Mouse (Mus musculus): ENCODE measurements around the gene Scarb1.

Gene Scarb1

DNA sequence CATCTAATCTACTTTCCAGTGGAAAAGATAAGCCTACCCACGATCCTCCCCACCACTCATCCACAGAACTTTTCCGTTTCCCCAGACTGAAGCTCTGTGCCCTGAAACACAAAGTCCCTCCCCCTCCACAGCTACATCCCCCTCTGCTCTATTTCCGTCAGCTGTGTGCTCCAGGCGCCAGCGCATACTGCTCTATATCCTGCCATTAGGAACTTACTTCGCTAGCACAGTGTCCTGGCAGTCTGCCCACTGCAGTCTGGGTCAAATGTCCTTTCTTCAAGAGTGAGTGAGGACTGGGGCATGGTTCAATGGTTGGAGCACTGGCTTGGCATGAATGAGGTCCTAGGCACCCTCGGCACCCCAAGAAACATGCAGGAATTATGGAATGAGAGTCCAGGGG lies 23.0 kb upstream of the Scarb1 start:
- no peak for DNase-seq

DNA sequence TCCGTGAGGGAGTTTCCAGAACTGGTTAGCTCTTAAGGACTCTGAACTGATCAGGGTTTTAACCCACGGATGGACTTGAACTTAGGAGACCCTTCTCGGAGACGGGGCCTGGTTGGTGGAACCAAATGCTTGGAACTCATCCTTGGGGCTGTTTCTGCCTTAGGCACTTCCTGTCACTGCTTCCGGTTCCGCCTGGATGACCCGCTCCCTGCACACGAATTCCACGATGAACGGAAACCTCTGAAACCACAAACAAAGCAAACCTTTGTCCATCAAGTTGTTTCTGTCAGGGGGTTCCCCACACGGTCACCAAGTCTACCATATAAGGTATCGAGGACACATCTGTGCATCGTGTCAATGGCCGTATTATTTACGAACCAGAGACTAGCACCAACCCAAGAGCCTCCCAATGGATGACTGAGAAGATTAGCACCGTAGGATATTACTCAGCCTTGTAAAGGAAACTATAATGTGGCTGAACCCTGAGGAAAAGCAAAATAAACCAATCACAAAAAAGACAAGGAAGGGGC lies 20.2 kb upstream of the Scarb1 start:
- DNase-seq: no peak

DNA sequence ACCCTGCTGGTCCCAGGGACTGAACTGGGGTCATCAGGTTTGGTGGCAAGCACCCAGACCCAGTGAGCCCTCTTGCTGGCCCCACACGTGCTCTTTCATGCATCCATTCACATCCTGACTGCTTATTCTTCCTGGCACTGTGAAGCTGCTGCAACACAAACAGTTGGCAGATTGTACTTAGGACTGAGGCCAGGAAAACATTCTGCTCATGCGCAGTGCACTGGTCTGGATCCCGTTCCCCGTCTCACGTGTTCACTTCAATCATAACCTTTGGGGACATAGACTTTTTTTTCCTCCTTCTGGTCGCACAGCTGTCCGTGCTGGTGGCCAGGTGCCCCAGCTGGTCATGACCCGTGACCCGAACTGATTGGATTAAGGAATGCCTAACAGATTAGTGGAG lies 19.7 kb upstream of the Scarb1 start:
- no peak for DNase-seq

DNA sequence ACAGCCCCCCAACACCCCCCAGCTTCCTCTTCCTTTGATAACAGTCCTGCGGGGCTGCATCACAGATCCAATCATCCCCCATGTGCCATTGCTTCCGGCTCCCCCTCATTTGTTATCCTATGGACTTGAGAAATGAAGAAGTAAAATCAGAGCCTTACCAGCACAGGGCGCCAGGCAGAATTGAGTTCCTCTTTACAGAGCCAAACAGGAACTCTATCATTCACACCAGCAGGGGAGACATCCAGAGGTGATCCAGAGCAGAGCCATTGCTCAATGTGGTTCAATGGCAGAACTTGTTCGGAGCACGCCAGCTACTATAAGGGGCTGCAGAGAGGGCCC lies 17.3 kb upstream of the Scarb1 start:
- no peak for DNase-seq

DNA sequence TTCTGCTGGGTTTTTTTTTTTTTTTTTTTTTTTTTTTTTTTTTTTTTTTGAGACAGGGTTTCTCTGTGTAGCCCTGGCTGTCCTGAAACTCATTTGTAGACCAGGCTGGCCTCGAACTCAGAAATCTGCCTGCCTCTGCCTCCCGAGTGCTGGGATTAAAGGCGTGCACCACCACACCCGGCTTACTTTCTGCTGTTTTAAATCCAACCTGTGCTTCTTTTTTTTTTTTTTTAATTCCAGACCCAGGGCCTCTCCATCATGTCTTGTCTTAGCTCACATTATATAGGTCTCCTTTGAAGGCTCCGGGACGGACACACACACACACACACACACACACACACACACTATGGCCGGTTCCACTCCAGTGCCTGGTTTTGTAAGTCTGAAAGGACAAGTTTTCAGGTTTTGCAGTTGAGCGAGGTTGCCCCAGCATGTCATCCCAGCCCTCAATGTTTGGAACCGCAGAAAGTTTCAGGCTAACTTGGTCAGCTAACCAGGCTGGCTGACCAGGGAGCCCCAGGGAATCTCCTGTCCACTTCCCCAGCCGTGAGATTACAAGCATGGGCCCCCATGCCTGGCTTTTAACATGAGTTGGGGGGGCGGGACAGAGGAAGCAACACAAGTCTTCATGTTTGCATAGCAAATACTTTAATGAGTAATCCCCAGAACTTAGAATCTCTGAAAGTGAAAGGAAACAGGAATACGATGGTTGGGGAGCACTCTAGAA lies 16.8 kb upstream of the Scarb1 start:
- DNase-seq: no peak

DNA sequence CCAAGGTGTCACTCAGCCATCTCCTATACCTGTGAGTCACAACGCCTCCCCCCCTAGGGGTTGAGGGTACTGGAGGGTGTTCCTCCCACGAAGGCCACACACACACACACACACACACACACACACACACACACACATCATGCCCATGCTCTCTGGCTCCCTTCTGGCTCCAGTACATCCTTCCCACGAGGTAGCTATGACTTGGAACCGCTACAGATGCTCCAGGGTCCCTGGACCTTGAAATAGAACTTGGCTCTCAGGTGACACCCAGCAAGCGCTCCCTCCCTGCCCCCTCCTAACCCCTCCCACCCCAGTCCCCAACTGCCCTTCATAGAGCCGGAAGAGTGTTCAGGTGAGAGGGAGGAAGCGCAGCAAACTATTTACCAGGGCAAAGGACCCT lies 14.8 kb upstream of the Scarb1 start:
- DNase-seq: no peak

DNA sequence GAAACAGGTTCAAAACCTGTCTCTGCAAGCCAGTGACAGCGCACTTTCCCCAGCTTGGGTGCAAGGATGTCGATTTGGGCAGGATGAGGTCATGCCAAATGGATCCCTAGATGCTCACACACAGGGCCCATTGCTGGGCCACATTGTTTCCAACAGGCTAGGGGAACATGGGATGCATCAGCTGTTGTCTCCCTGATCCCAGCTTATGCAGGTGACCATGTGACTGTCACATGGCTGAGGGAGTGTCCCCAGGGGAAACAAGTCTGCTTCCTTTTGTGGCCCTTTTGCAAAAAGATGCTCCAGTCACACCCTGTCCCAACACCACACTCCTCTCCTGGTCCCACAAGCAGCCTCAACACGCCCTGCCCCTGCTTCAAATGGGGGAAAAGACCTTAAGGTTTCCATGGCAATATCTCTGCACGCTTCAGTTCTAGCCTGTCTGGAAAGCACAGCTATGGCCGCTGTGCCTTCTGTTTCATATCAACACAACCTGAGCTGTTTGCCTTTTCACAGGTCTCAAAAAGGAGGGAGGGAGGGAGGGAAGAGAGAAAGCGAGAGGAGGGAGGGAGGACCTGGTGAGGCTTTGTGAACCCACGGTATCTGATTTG lies 14.1 kb upstream of the Scarb1 start:
- DNase-seq: no peak

DNA sequence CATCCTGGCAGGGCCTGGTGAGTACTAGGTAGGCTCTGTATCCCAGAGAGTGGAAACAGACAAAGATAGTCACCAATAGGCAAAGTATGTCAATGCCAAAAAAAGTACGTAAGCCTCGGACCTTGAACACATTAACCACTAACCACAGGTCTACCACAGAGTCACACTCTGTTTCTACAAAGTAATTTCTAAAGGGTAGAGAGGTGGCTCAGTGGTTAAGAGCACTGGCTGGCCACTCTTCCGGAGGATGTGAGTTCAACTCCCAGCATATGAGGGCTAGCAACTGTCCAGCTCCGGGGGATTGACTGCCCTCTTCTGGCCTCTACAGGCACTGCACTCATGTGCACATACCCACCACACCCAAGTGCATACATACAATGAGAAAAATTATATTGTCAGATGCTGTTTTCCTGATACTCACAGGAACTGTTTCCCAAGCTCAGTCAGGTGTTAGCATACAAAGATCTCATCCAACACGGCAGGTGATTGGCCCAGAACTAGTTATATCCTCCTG lies 11.9 kb upstream of the Scarb1 start:
- DNase-seq: no peak

DNA sequence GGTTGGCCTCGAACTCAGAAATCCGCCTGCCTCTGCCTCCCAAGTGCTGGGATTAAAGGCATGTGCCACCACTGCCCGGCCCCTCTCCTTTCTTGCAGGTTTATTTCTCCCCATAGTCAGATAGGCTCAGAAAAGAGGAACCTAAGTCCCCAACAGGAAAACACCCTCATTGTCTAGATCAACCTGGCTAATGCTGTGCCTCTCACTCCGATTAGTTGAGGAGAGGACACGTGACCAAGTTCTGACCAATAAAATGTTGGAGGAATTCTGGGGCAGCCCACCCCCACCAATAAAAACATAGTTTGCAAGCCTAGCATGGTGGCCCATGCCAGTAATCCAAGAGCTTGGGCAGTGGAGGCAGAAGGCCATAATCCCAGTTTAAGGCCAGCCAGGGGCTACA lies 11.0 kb upstream of the Scarb1 start:
- DNase-seq: no peak

DNA sequence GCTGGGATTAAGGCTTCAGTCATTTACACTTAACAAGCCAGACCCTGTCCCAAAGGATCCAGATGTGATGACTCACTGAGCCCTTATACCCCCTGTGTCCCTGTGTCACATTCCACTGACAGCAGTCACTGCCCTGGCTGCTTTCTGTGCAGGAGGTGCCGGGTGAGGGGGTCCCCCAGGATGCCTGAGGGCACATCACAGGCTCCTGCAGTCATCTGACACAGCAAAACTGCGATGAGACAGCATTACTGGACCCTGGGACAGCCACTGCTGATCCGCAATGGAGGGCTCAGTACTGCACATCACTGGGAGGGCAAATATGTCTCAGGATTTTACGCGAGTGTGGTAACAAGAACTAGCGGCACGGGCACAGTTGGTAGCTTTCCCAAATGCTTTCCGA lies 10.2 kb upstream of the Scarb1 start:
- DNase-seq: no peak

DNA sequence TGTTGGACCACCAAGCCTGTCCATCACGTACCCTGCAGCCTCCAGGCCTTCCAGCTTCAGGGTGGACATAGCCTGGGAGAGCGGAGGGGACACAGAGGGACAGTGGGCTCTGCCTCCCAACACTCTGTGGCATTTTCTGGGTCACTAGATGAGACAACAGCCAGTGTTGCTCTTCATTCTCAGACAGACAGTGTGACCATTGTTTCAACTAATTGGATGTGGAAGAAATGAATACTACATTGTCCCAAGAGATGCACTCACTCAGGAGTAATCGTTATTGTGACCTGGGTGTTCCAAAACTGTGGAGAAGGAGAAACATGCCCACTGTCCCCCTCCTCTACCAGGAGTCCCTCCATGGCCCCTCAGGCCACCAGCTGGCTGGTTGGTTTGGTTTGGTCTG lies 8.5 kb upstream of the Scarb1 start:
- DNase-seq: no peak

DNA sequence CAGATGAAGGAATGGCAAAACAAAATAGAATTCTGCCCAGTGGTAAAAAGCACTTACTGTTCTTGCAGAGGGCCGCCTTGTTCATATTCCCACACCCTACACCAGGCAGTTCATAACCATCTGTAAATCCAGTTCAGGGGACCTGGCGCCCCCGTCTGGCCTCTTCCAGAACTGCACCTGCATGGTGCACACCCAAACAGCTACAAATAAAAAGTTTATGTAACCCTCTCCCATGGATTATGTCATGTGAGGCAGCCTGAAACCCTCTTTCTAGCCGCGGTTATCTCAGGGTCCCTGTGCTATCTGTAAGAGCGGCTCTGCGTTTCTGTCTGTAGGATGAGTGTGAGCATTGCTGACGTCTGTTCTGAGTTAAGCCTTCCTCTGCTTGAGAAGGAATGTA lies 7.6 kb upstream of the Scarb1 start:
- no peak for DNase-seq

DNA sequence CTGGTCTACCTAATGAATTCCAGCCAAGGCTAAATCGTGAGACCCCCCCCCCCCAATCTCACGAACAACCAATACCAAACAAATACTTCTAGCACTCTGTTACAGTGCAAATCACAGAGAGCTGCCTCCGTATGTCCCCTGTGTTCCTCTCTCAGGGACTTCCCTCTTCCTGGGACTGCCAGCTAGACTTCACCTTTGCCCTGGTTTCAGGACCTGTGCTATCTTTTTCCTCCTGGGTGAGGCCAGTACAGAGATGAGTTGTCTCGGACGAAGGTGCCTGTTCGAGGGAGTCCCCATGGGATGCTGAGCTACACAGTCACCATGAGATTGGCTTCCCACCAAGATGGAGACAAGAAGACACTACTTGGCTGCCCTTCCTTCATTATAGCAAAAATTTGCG lies 7.2 kb upstream of the Scarb1 start:
- DNase-seq: no peak

DNA sequence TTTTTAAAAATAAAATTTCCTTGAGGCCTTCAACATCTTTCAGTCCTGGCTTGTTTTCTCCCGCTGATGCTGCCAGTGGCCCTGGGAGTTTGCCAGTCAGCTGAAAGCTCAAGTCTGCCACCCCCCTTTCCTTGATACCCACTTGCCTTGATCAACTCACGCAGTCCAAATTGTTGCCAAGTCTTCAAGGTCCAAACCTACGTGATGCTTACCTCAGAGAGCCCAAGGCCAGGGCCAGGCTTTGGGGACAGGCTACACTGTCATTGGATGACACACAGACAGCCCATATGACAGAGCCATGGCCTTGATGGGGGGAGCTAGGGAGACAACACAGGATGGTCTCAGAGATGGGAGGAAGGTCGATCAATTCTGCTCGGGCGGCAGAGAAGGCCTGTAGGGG lies 3.4 kb upstream of the Scarb1 start:
- DNase-seq: no peak

DNA sequence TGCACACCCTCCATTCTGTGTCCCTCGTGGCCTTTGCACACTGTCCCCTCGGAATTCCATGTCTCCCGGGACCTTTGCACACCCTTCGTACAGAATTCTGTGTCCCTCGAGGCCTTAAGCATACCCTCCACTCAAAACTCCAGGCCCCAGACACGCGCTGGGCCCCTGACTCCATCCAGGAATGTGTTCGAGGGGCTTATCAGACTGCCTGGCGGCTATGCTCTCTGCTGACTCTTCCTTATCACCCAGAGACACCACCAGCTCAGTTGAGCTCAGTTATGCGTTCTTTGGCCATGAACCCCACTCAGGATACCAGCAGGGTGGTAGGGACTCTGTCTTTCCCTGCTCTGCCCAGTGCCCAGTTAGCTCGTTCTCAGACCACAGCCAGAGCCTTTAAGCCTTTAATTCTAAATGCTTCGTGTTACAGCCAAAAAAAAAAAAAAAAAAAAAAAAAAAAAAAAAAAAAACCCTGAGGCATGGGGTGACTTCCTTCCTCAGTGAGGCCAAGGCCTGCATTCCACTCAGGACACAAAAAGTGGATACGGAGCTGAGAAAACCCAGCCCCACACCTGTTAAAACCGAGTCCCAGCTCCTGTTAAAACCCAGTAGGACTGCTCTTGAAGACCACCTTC lies 681 bp upstream of the Scarb1 start:
- DNase-seq: no peak

DNA sequence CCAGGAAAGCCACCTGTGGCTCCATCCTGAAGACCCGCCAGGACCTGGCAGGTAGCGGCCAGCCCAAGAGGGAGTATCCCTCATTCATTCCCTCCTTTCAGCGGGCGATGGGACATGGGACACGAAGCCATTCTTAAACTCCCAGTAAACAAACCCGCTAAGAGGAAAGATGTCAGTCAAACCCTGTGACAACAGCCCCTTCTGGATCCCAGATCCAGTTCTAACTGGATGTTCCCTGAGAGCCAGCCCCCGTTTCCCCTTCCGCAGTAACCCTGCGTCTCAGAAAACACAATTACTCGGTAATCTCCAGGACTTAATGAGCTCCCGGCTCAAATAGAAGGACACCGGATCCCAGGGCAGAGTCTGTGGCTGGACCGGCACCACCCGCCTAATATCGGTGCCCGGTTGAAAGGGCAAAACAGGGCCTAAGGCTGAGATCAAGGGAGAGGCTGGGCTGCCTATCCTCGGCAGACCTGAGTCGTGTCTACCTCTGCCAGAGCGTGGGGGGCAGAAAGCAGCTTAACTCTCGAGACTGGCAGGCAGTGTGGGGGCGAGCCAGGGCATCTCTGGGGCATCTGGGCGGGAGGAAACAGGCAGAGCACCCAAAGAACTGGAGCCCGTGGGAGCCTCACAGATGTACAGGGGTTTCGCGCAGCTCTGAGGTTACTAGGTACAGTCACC lies 903 bp downstream of the Scarb1 start:
- no peak for DNase-seq

DNA sequence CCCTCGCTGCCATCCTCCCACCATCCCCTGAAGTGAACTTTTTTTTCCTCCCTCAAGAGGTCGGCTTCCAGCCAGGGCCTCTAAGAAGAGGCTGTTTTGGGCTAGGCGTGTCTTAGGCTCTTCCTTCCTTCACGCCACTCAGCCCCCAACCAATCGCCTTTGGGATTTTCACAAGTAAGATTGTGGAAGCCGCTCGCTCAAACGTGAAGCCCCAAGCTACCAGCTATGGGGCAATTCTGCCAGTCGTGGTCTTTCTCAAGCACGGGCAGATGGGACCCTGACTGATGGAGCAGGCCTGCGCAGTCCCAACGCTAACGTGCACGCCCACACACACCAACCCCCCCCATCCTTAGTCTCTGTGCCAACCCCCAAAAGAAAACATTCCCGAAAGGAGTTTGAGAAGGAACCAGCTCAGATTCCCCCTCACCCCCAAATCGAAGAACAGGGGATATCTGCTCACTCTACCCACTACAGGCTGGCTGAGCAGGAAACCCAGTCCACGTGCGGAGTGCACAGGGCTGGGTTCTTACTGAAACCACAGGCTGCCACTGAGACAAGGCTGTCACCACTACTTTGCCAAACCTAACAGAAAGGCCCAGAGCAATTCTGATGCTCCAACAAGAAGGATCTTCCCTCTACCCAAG lies 1.7 kb downstream of the Scarb1 start:
- no peak for DNase-seq

DNA sequence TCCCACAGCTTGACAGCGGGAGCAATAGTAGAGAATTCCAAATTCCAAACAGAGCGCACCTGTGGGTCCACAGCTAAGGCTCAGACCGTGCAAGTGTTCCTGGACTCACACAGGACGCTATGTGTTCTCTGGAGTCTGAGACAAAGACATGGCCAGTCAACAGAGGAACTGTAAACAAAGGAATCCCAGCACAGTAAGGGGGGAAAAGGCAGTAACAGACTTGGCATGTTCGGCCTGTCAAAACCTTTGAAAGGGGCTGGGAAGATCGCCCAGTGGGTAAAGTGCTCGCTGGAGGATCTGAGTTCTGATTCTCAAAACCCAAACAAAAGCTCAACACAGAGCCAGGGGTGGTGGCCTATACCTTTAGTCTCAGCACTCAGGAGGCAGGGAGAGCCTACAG lies 3.4 kb downstream of the Scarb1 start:
- DNase-seq: no peak

DNA sequence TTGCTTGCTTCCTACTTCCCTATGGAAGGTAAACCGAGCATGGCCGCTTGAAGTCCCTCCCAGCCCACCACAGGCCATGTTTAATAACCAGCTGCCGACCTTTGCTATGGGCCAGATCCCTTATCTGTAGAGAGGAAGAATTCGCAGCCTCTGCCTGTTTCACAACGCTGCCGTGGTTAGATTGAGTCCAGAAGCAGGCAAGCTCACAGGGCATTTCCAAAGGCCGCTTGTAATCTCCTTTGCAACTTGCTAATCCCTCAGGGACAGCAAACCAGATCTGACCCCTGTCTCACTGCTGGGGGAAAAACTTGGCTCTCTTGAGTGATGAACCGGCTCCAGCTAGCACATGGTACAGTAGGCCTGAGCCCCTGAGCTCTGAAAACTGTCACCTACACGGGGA lies 3.9 kb downstream of the Scarb1 start:
- DNase-seq: no peak

DNA sequence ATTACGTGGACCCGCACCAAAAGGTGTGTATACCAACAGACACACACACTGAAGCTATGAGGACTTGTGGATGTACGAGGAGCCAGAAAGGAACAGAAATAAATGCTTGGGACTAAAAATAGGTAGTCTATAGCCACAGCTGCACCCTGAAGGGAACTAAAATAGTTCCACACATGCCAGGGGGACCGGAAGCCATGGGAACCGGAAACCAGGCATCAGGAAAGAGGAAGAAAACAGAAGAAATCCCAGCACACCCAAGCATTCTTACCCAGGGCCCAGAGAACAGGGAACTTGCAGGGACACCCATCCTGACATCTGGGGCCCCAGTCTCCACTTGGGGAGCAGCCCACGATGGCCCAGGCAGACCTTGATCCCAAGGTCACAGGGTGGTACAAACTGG lies 7.9 kb downstream of the Scarb1 start:
- DNase-seq: no peak

DNA sequence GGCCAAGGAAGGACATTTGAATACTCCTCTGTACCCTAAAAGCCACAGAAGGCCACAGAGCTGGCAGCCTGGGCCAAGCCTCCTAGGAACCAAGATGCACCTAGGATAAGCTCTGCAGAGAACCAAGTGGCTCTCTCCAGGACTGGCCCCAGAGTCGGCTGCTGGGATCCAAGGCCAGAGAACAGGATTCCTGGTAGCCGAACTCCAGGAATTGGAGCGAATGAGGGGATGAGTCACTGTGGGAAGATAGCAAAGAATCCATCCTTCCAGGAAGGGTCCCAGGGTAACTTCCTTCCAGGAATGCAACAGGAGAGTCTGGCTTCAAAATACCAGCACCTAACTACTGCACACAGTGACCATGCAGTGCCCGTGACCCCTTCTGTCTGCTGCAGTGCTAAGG lies 8.6 kb downstream of the Scarb1 start:
- no peak for DNase-seq

DNA sequence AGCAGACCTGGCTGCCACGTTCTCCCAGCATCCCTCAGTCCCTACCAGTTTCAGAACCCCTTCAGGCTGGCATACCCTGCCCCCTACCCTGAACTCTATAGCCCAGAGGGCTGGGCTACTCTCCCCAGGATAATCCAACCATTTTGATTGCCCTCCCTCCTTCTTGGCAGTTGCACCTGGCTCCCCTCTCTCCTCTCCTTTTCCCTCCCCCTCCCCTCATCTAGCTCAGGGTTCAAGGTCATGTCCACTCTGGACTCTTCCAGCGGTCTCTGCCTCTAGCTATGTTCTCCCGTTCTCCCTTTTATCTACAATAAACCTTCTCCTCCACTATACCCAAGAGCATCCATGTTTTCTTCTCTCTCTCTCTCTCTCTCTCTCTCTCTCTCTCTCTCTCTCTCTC lies 9.1 kb downstream of the Scarb1 start:
- DNase-seq: no peak

DNA sequence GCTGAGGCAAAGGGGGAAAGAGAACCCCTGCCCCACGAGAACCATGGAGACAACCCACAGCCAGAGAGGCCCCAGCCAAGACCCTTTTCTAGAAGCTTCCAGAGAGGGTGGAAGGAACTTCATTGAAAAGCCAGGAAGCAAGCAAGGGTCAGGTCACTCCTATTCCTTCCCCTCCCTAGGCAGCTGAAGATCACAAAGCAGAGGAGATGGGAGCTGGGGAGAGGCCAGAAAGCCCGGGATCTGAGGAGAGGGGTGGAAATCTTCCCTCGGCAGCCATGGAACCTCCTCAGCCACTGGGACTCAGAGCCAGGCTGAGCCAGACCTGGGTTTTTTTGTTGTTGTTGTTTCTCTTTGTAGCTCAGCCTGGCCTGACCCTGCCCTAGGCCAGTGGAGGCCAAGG lies 9.8 kb downstream of the Scarb1 start:
- DNase-seq: no peak
